ENCODE assay signal across 24 mouse cellular contexts in genomic region chr7:128110314-128110713, GRCm38 (mm10). TPM values are rescaled to one million over a fixed set of nuclear protein-coding genes. Genes with fewer than 3 reads are reported as not detected.
DNase-seq lines count a peak whose midpoint lies in the region; ATAC-seq and TF ChIP-seq lines count a peak whose summit lies in the region.
"Had no signal": no experiment of that assay in that cellular context is flagged by ENCODE, and none has a peak within 500 bp of the region (broad histone marks: within the 10 kb centered on the region; RNA-seq: fewer than 3 reads in every experiment).

No protein-coding gene starts in this region.

- H3K27ac ChIP-seq in forebrain, embryonic 11.5 days (ENCODE audit: low read depth, low read length), result no peak overlapping the region
- H3K27ac ChIP-seq in forebrain, embryonic 14.5 days (ENCODE audit: low read depth, low read length), result no peak overlapping the region
- H3K27ac ChIP-seq in lung, postnatal 0 days (ENCODE audit: low read length), result no peak overlapping the region
- no peak overlapping the region for H3K27ac ChIP-seq in kidney, embryonic 15.5 days
- H3K27ac ChIP-seq: forebrain, embryonic 15.5 days; hindbrain, embryonic 10.5 days; hindbrain, embryonic 14.5 days had no signal

- H3K4me1 ChIP-seq in forebrain, embryonic 11.5 days (replicated peaks; ENCODE audit: control insufficient read depth, insufficient read depth, low read length), result no peaks in the 10 kb centered on the region
- H3K4me1 ChIP-seq in forebrain, embryonic 14.5 days (ENCODE audit: control insufficient read depth, insufficient read depth, low read length), result no peaks in the 10 kb centered on the region
- no peaks in the 10 kb centered on the region for H3K4me1 ChIP-seq in lung, postnatal 0 days (ENCODE audit: insufficient read depth, low read depth, low read length)
- no peaks in the 10 kb centered on the region for H3K4me1 ChIP-seq in kidney, embryonic 15.5 days
- H3K4me1 ChIP-seq: forebrain, embryonic 15.5 days; heart, embryonic 12.5 days; hindbrain, embryonic 10.5 days had no signal

- H3K27me3 ChIP-seq in forebrain, embryonic 11.5 days (ENCODE audit: control insufficient read depth, insufficient read depth, low read length), result no peaks in the 10 kb centered on the region
- no peaks in the 10 kb centered on the region for H3K27me3 ChIP-seq in forebrain, embryonic 14.5 days (replicated peaks; ENCODE audit: control insufficient read depth, insufficient read depth, low read length)
- H3K27me3 ChIP-seq in lung, postnatal 0 days (replicated peaks; ENCODE audit: insufficient read depth, low read length), result no peaks in the 10 kb centered on the region
- H3K27me3 ChIP-seq in kidney, embryonic 15.5 days, result no peaks in the 10 kb centered on the region
- H3K27me3 ChIP-seq: forebrain, embryonic 15.5 days had no signal

- no peak for TF ChIP-seq CTCF in lung, postnatal 0 days (IDR thresholded peaks at IDR 0.05)

- H3K36me3 ChIP-seq in forebrain, embryonic 11.5 days (ENCODE audit: control insufficient read depth, insufficient read depth, low read length), result no peaks in the 10 kb centered on the region
- H3K36me3 ChIP-seq in forebrain, embryonic 14.5 days (ENCODE audit: control insufficient read depth, insufficient read depth, low read length), result no peaks in the 10 kb centered on the region
- no peaks in the 10 kb centered on the region for H3K36me3 ChIP-seq in lung, postnatal 0 days (ENCODE audit: insufficient read depth, low read length)
- H3K36me3 ChIP-seq in kidney, embryonic 15.5 days, result no peaks in the 10 kb centered on the region
- H3K36me3 ChIP-seq: forebrain, embryonic 15.5 days; heart, embryonic 12.5 days; hindbrain, embryonic 10.5 days had no signal

- no peak overlapping the region for H3K4me2 ChIP-seq in forebrain, embryonic 11.5 days (ENCODE audit: low read depth, low read length, severe bottlenecking)
- H3K4me2 ChIP-seq in forebrain, embryonic 14.5 days (ENCODE audit: low read length), result no peak overlapping the region
- H3K4me2 ChIP-seq in lung, postnatal 0 days (replicated peaks; ENCODE audit: low read depth, low read length), result no peak overlapping the region
- no peak overlapping the region for H3K4me2 ChIP-seq in kidney, embryonic 15.5 days
- H3K4me2 ChIP-seq: forebrain, embryonic 15.5 days; heart, embryonic 12.5 days; hindbrain, embryonic 14.5 days had no signal

- 75% methylated on average over 2 of the region's 2 CpGs for WGBS in forebrain, embryonic 11.5 days
- WGBS in forebrain, embryonic 14.5 days, result 66% methylated on average over 2 of the region's 2 CpGs
- 40% methylated on average over 2 of the region's 2 CpGs for WGBS in lung, postnatal 0 days
- 55% methylated on average over 2 of the region's 2 CpGs for WGBS in kidney, embryonic 15.5 days

- TF ChIP-seq EP300 in lung, postnatal 0 days (IDR thresholded peaks at IDR 0.05), result no peak

- H3K9ac ChIP-seq in forebrain, embryonic 11.5 days (ENCODE audit: low read length), result no peak overlapping the region
- H3K9ac ChIP-seq in forebrain, embryonic 14.5 days (ENCODE audit: low read length), result no peak overlapping the region
- H3K9ac ChIP-seq in lung, postnatal 0 days (replicated peaks; ENCODE audit: low read depth), result no peak overlapping the region
- H3K9ac ChIP-seq in kidney, embryonic 15.5 days, result no peak overlapping the region
- H3K9ac ChIP-seq: forebrain, embryonic 15.5 days; heart, embryonic 12.5 days; hindbrain, embryonic 14.5 days had no signal

- no peaks in the 10 kb centered on the region for H3K9me3 ChIP-seq in forebrain, embryonic 11.5 days (ENCODE audit: control insufficient read depth, low read length)
- H3K9me3 ChIP-seq in forebrain, embryonic 14.5 days (replicated peaks; ENCODE audit: control insufficient read depth, low read length), result no peaks in the 10 kb centered on the region
- H3K9me3 ChIP-seq in lung, postnatal 0 days (ENCODE audit: low read length), result no peaks in the 10 kb centered on the region
- H3K9me3 ChIP-seq in kidney, embryonic 15.5 days (replicated peaks), result no peaks in the 10 kb centered on the region
- H3K9me3 ChIP-seq: forebrain, embryonic 15.5 days; heart, embryonic 12.5 days; hindbrain, embryonic 10.5 days had no signal

- no peak for ATAC-seq in forebrain, embryonic 11.5 days (replicated peaks; ENCODE audit: low FRiP score)
- ATAC-seq in forebrain, embryonic 14.5 days, result no peak
- no peak for ATAC-seq in lung, postnatal 0 days
- peak; percentile 56; the same call in 1 of the 2 replicates for ATAC-seq in megakaryocyte, adult 5-6 weeks (ENCODE audit: poor library complexity, severe bottlenecking)
- no peak for ATAC-seq in kidney, embryonic 15.5 days (replicated peaks; ENCODE audit: low FRiP score)
- ATAC-seq: forebrain, embryonic 15.5 days had no signal

- H3K4me3 ChIP-seq in forebrain, embryonic 11.5 days (ENCODE audit: low read depth, low read length), result no peak overlapping the region
- no peak overlapping the region for H3K4me3 ChIP-seq in forebrain, embryonic 14.5 days (ENCODE audit: low read depth, low read length)
- H3K4me3 ChIP-seq in lung, postnatal 0 days (ENCODE audit: low read depth, low read length), result no peak overlapping the region
- H3K4me3 ChIP-seq in kidney, embryonic 15.5 days (replicated peaks), result no peak overlapping the region
- H3K4me3 ChIP-seq: forebrain, embryonic 15.5 days; heart, embryonic 12.5 days; hindbrain, embryonic 10.5 days had no signal

- DNase-seq in forebrain, embryonic 11.5 days (ENCODE audit: low spot score), result peak; percentile 26
- no peak for DNase-seq in forebrain, embryonic 14.5 days (ENCODE audit: low spot score)
- DNase-seq in lung, postnatal 10 days, result peak; percentile 3
- DNase-seq in lung, postnatal 0 days (ENCODE audit: low spot score), result no peak
- DNase-seq in layer of hippocampus, postnatal 14 days (ENCODE audit: low spot score in 2 of 2), result no peak
- no peak for DNase-seq in cerebellum, adult 8-10 months
- DNase-seq: adrenal gland, postnatal 10 days; cerebellum, adult 11 months; cerebellum, adult 9-10 months; cerebellum, postnatal 25 days; gastrocnemius, postnatal 36 days had no signal

RNA-seq across cellular contexts. Expression of gene Itgax, which starts 19.0 kb away (rescaled TPM):
- not detected in 2 replicates for polyA plus RNA-seq in forebrain, embryonic 11.5 days (2014; fragmentation: Nextera tagmentation; extraction: Ambion mirVana)
- 0.06 TPM in 1 of 2 replicates, not detected in the other for polyA plus RNA-seq in forebrain, embryonic 14.5 days (2014; fragmentation: Nextera tagmentation; extraction: Ambion mirVana)
- 1.6 and 1.7 TPM in 2 replicates for polyA plus RNA-seq in lung, postnatal 0 days (2015; fragmentation: Nextera tagmentation; extraction: Ambion mirVana)
- 5.1 and 6.3 TPM in 2 replicates for total RNA-seq in megakaryocyte, adult 5-6 weeks (2015)
- total RNA-seq in megakaryocyte, adult 5-6 weeks (2017), result 9.8 and 9.9 TPM in 2 replicates
- under 1 TPM; 0.26 to 0.39 TPM for total RNA-seq in layer of hippocampus, postnatal 14 days (2021)
- polyA plus RNA-seq in kidney, embryonic 15.5 days (2015; fragmentation: Nextera tagmentation; extraction: Ambion mirVana), result 0.05 and 0.17 TPM in 2 replicates
- polyA plus RNA-seq: C2C12; forebrain, embryonic 15.5 days; hindbrain, embryonic 10.5 days; hindbrain, embryonic 14.5 days had no signal

RNA-seq across cellular contexts. Expression of gene Itgad, which starts 43.9 kb away (rescaled TPM):
- not detected in 2 replicates for polyA plus RNA-seq in forebrain, embryonic 11.5 days (2014; fragmentation: Nextera tagmentation; extraction: Ambion mirVana)
- not detected in 2 replicates for polyA plus RNA-seq in forebrain, embryonic 14.5 days (2014; fragmentation: Nextera tagmentation; extraction: Ambion mirVana)
- polyA plus RNA-seq in lung, postnatal 0 days (2015; fragmentation: Nextera tagmentation; extraction: Ambion mirVana), result 0.14 and 0.24 TPM in 2 replicates
- total RNA-seq in megakaryocyte, adult 5-6 weeks (2015), result 1.5 and 3.4 TPM in 2 replicates
- total RNA-seq in megakaryocyte, adult 5-6 weeks (2017), result 0.26 and 0.73 TPM in 2 replicates
- 1 to 10 TPM; 1.1 to 1.4 TPM for total RNA-seq in layer of hippocampus, postnatal 14 days (2021)
- not detected in 2 replicates for polyA plus RNA-seq in kidney, embryonic 15.5 days (2015; fragmentation: Nextera tagmentation; extraction: Ambion mirVana)
- total RNA-seq: gastrocnemius, postnatal 36 days; heart, postnatal 25 days had no signal
- polyA plus RNA-seq: brain, embryonic 14.5 days; C2C12; embryonic facial prominence, embryonic 14.5 days; forebrain, embryonic 15.5 days; heart, embryonic 12.5 days; hindbrain, embryonic 10.5 days; hindbrain, embryonic 14.5 days had no signal

RNA-seq across cellular contexts. Expression of gene Gm49368, which starts 47.8 kb away (rescaled TPM):
- not detected in 2 replicates for polyA plus RNA-seq in forebrain, embryonic 11.5 days (2014; fragmentation: Nextera tagmentation; extraction: Ambion mirVana)
- not detected in 2 replicates for polyA plus RNA-seq in forebrain, embryonic 14.5 days (2014; fragmentation: Nextera tagmentation; extraction: Ambion mirVana)
- polyA plus RNA-seq in lung, postnatal 0 days (2015; fragmentation: Nextera tagmentation; extraction: Ambion mirVana), result 0.32 TPM in 1 of 2 replicates, not detected in the other
- 9.8 and 11.2 TPM in 2 replicates for total RNA-seq in megakaryocyte, adult 5-6 weeks (2015)
- 0.81 and 2.3 TPM in 2 replicates for total RNA-seq in megakaryocyte, adult 5-6 weeks (2017)
- under 1 TPM in 1 of 2 experiments, not detected in 1; 0.12 TPM for total RNA-seq in layer of hippocampus, postnatal 14 days (2021)
- not detected in 2 replicates for polyA plus RNA-seq in kidney, embryonic 15.5 days (2015; fragmentation: Nextera tagmentation; extraction: Ambion mirVana)
- total RNA-seq: adrenal gland, postnatal 4 days; gastrocnemius, adult 8-10 months; heart, postnatal 25 days had no signal
- polyA plus RNA-seq: brain, embryonic 14.5 days; C2C12; embryonic facial prominence, embryonic 14.5 days; forebrain, embryonic 15.5 days; heart, embryonic 12.5 days; heart, embryonic 16.5 days; hindbrain, embryonic 14.5 days had no signal

RNA-seq across cellular contexts. Expression of gene Itgam, which starts 47.9 kb away (rescaled TPM):
- 0.40 and 0.57 TPM in 2 replicates for polyA plus RNA-seq in forebrain, embryonic 11.5 days (2014; fragmentation: Nextera tagmentation; extraction: Ambion mirVana)
- polyA plus RNA-seq in forebrain, embryonic 14.5 days (2014; fragmentation: Nextera tagmentation; extraction: Ambion mirVana), result 0.22 and 0.41 TPM in 2 replicates
- 2.2 and 2.3 TPM in 2 replicates for polyA plus RNA-seq in lung, postnatal 0 days (2015; fragmentation: Nextera tagmentation; extraction: Ambion mirVana)
- total RNA-seq in megakaryocyte, adult 5-6 weeks (2015), result 209 and 227 TPM in 2 replicates
- total RNA-seq in megakaryocyte, adult 5-6 weeks (2017), result 286 and 332 TPM in 2 replicates
- 10 to 100 TPM; 11.1 to 13.1 TPM for total RNA-seq in layer of hippocampus, postnatal 14 days (2021)
- 1.2 and 1.4 TPM in 2 replicates for polyA plus RNA-seq in kidney, embryonic 15.5 days (2015; fragmentation: Nextera tagmentation; extraction: Ambion mirVana)
- polyA plus RNA-seq: C2C12 had no signal

Comparison
In these comparisons a context has a peak if more than half of its experiments do, and no peak if none do; other contexts are left out.
1. DNase-seq: peak in forebrain, embryonic 11.5 days (single experiment) and lung, postnatal 10 days (single experiment); none in forebrain, embryonic 14.5 days (single experiment), lung, postnatal 0 days (single experiment), layer of hippocampus, postnatal 14 days (0 of 2) and cerebellum, adult 8-10 months (single experiment).